Comparison of ENCODE assay signal across 23 mouse cellular contexts in genomic region chr16:57912001-57912400, GRCm38 (mm10).
DNase-seq lines count a peak whose midpoint lies in the region; ATAC-seq and TF ChIP-seq lines count a peak whose summit lies in the region.
"Had no signal": no experiment of that assay in that cellular context is flagged by ENCODE, and none has a peak within 500 bp of the region (broad histone marks: within the 10 kb centered on the region; RNA-seq: fewer than 3 reads in every experiment).

No protein-coding gene starts in this region.

- 43% methylated on average over 2 of the region's 2 CpGs for WGBS in forebrain, embryonic 14.5 days
- 54% methylated on average over 2 of the region's 2 CpGs for WGBS in forebrain, embryonic 12.5 days
- WGBS in kidney, embryonic 14.5 days = 55% methylated on average over 2 of the region's 2 CpGs

- no peaks in the 10 kb centered on the region for H3K9me3 ChIP-seq in forebrain, embryonic 14.5 days (replicated peaks; ENCODE audit: control insufficient read depth, low read length)
- H3K9me3 ChIP-seq in forebrain, embryonic 12.5 days = no peaks in the 10 kb centered on the region
- H3K9me3 ChIP-seq in kidney, embryonic 14.5 days (ENCODE audit: control insufficient read depth, low read length) = no peaks in the 10 kb centered on the region
- H3K9me3 ChIP-seq: embryonic facial prominence, embryonic 12.5 days; limb, embryonic 10.5 days; stomach, embryonic 15.5 days had no signal

- no peak for ATAC-seq in forebrain, embryonic 14.5 days
- no peak for ATAC-seq in forebrain, embryonic 12.5 days (ENCODE audit: low FRiP score)
- peak; percentile 57; the same call in 1 of the 2 replicates for ATAC-seq in kidney, embryonic 14.5 days (ENCODE audit: low FRiP score, low TSS enrichment)

- no peak overlapping the region for H3K4me3 ChIP-seq in forebrain, embryonic 14.5 days (ENCODE audit: low read depth, low read length)
- no peak overlapping the region for H3K4me3 ChIP-seq in forebrain, embryonic 12.5 days (replicated peaks)
- no peak overlapping the region for H3K4me3 ChIP-seq in kidney, embryonic 14.5 days (ENCODE audit: low read length)
- H3K4me3 ChIP-seq: embryonic facial prominence, embryonic 12.5 days; gastrocnemius, adult 2 months; layer of hippocampus, adult 2 months; limb, embryonic 10.5 days; myocyte; stomach, embryonic 15.5 days had no signal

- DNase-seq in forebrain, embryonic 14.5 days (ENCODE audit: low spot score) = peak; percentile 17
- no peak for DNase-seq in kidney, postnatal 25 days
- DNase-seq in brain, embryonic 14.5 days (ENCODE audit: low read depth) = peak; percentile 37
- DNase-seq in heart, postnatal 25 days (ENCODE audit: low spot score) = peak; percentile 17
- DNase-seq in urinary bladder, postnatal 36 days (ENCODE audit: low spot score in 2 of 2) = no peak
- DNase-seq in ovary, postnatal 36 days (ENCODE audit: low spot score) = no peak
- DNase-seq: adrenal gland, postnatal 10 days; cerebellum, adult 11-12 months; gastrocnemius, adult 2 months; kidney, adult 9 months; lung, adult 2 months; lung, postnatal 36 days; right cerebral cortex, adult 18-20 months; spleen, adult 18-20 months; thymus, adult 2 months had no signal

- TF ChIP-seq CTCF in brain, embryonic 14.5 days (IDR thresholded peaks at IDR 0.05; ENCODE audit: borderline replicate concordance, extremely low read depth, insufficient read depth, insufficient read length) = no peak

- H3K9ac ChIP-seq in forebrain, embryonic 14.5 days (ENCODE audit: low read length) = no peak overlapping the region
- no peak overlapping the region for H3K9ac ChIP-seq in forebrain, embryonic 12.5 days
- no peak overlapping the region for H3K9ac ChIP-seq in kidney, embryonic 14.5 days (ENCODE audit: low read depth, low read length)
- H3K9ac ChIP-seq: embryonic facial prominence, embryonic 12.5 days; stomach, embryonic 15.5 days had no signal

- no peaks in the 10 kb centered on the region for H3K4me1 ChIP-seq in forebrain, embryonic 14.5 days (ENCODE audit: control insufficient read depth, insufficient read depth, low read length)
- no peaks in the 10 kb centered on the region for H3K4me1 ChIP-seq in forebrain, embryonic 12.5 days
- no peaks in the 10 kb centered on the region for H3K4me1 ChIP-seq in kidney, embryonic 14.5 days (ENCODE audit: control insufficient read depth, insufficient read depth, low read length)
- H3K4me1 ChIP-seq: embryonic facial prominence, embryonic 12.5 days; stomach, embryonic 15.5 days had no signal

- intact Hi-C loops in heart, postnatal 25 days (cut with DNase I) = no loop called here

- no peaks in the 10 kb centered on the region for H3K36me3 ChIP-seq in forebrain, embryonic 14.5 days (ENCODE audit: control insufficient read depth, insufficient read depth, low read length)
- H3K36me3 ChIP-seq in forebrain, embryonic 12.5 days (replicated peaks) = no peaks in the 10 kb centered on the region
- no peaks in the 10 kb centered on the region for H3K36me3 ChIP-seq in kidney, embryonic 14.5 days (ENCODE audit: control insufficient read depth, insufficient read depth, low read length)
- H3K36me3 ChIP-seq: embryonic facial prominence, embryonic 12.5 days; limb, embryonic 10.5 days; stomach, embryonic 15.5 days had no signal

- TF ChIP-seq POLR2A in brain, embryonic 14.5 days (IDR thresholded peaks at IDR 0.05; ENCODE audit: borderline replicate concordance, extremely low read depth, insufficient read depth, insufficient read length, poor library complexity, severe bottlenecking) = no peak

- no peak overlapping the region for H3K4me2 ChIP-seq in forebrain, embryonic 14.5 days (ENCODE audit: low read length)
- H3K4me2 ChIP-seq in forebrain, embryonic 12.5 days = no peak overlapping the region
- no peak overlapping the region for H3K4me2 ChIP-seq in kidney, embryonic 14.5 days (replicated peaks; ENCODE audit: low read depth, low read length)
- H3K4me2 ChIP-seq: embryonic facial prominence, embryonic 12.5 days; liver, embryonic 11.5 days; stomach, embryonic 15.5 days had no signal

- no peaks in the 10 kb centered on the region for H3K27me3 ChIP-seq in forebrain, embryonic 14.5 days (replicated peaks; ENCODE audit: control insufficient read depth, insufficient read depth, low read length)
- no peaks in the 10 kb centered on the region for H3K27me3 ChIP-seq in forebrain, embryonic 12.5 days
- no peaks in the 10 kb centered on the region for H3K27me3 ChIP-seq in kidney, embryonic 14.5 days (ENCODE audit: control insufficient read depth, insufficient read depth, low read length)
- H3K27me3 ChIP-seq: embryonic facial prominence, embryonic 12.5 days; stomach, embryonic 15.5 days had no signal

- H3K27ac ChIP-seq in forebrain, embryonic 14.5 days (ENCODE audit: low read depth, low read length) = no peak overlapping the region
- no peak overlapping the region for H3K27ac ChIP-seq in forebrain, embryonic 12.5 days
- H3K27ac ChIP-seq in kidney, embryonic 14.5 days (ENCODE audit: low read depth, low read length) = no peak overlapping the region
- H3K27ac ChIP-seq: embryonic facial prominence, embryonic 12.5 days; gastrocnemius, adult 2 months; layer of hippocampus, adult 2 months; limb, embryonic 10.5 days; stomach, embryonic 15.5 days had no signal

Comparison
In these comparisons a context has a peak if more than half of its experiments do, and no peak if none do; other contexts are left out.
1. DNase-seq: peak in forebrain, embryonic 14.5 days (single experiment), brain, embryonic 14.5 days (single experiment) and heart, postnatal 25 days (single experiment); none in kidney, postnatal 25 days (0 of 2), urinary bladder, postnatal 36 days (0 of 2) and ovary, postnatal 36 days (single experiment).